Mouse (Mus musculus) limb, embryonic 13.5 days (tissue): ENCODE measurements around the gene Txndc15. TPM values are rescaled to one million over a fixed set of nuclear protein-coding genes. Genes with fewer than 3 reads are reported as not detected.
"Not testable (repeated sequence)": the region's sequence is repeated elsewhere in the genome, so short reads cannot be mapped to it uniquely, and the experiment has no call there.

Experiments
- ATAC-seq: fragments of 200-750 bp; cut with Nextera tagmentation; 2 replicates; pipeline ENCODE4 v1.8.0; 2017; ENCODE audit warnings: low read depth, moderate number of reproducible peaks, moderate TSS enrichment; ENCODE audit not compliant: low FRiP score
- H3K27ac ChIP-seq: fragments of 300-500 bp; sonication (generic); 2 replicates; pipeline ENCODE4 v1.5.1; 2015; ENCODE audit warnings: inconsistent platforms, mild to moderate bottlenecking, moderate library complexity
- H3K27me3 ChIP-seq: fragments of 300-500 bp; sonication (generic); 2 replicates; pipeline ENCODE4 v1.6.1; 2015; ENCODE audit warnings: mild to moderate bottlenecking, inconsistent platforms
- H3K36me3 ChIP-seq: fragments of 300-500 bp; sonication (generic); 2 replicates; pipeline ENCODE4 v1.6.1; 2015; ENCODE audit warnings: inconsistent platforms, mild to moderate bottlenecking, moderate library complexity
- H3K4me1 ChIP-seq: fragments of 300-500 bp; sonication (generic); 2 replicates; pipeline ENCODE4 v1.6.1; 2015; ENCODE audit warnings: inconsistent platforms
- H3K4me2 ChIP-seq: fragments of 300-500 bp; sonication (generic); replicated peaks from 2 replicates; pipeline ENCODE4 v1.6.1; 2015; ENCODE audit warnings: inconsistent platforms, mild to moderate bottlenecking, moderate library complexity
- H3K4me3 ChIP-seq: fragments of 300-500 bp; sonication (generic); 2 replicates; pipeline ENCODE4 v1.5.1; 2015; ENCODE audit warnings: moderate library complexity, mild to moderate bottlenecking, inconsistent platforms
- H3K9ac ChIP-seq: fragments of 300-500 bp; sonication (generic); 2 replicates; pipeline ENCODE4 v1.6.1; 2015; ENCODE audit warnings: mild to moderate bottlenecking, inconsistent platforms
- H3K9me3 ChIP-seq: fragments of 300-500 bp; sonication (generic); 2 replicates; pipeline ENCODE4 v1.6.1; 2016; ENCODE audit warnings: inconsistent platforms
- WGBS: fragments of 180-500 bp; shearing (Covaris S2); methylation state at CpG from one replicate; pipeline ENCODE4 v1.1.7; 2015; 5-methylcytosine and 5-hydroxymethylcytosine counted together
- polyA plus RNA-seq: library from polyadenylated mRNA; unstranded; fragments of >200 nt; fragmentation: Nextera tagmentation; extraction: Ambion mirVana; gene quantifications from 2 replicates; pipeline ENCODE4 v1.2.1, GENCODE M21; 2015

The Txndc15 gene
- polyA plus RNA-seq, 1 experiment from 2014 or later: 113 TPM

DNA sequence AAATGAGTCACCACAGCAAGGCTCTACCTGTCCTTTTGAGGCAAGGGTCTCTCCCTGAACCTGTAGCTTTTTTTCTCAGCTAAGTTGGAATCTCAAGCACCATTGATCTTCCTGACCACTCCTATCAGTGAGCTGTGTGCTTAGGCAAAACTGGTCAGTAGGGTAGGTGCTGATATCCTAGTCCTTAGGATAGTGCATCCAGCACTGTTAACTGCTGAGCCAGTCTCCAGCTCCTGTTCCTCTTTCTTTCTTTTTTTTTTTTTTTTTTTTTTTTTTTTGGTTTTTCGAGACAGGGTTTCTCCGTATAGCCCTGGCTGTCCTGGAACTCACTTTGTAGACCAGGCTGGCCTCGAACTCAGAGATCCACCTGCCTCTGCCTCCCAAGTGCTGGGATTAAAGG is 18.5 kb upstream of the Txndc15 start:
- not testable (repeated sequence) for H3K27ac ChIP-seq, ATAC-seq, H3K27me3 ChIP-seq, H3K4me3 ChIP-seq, H3K9me3 ChIP-seq, H3K4me2 ChIP-seq, H3K9ac ChIP-seq
- Histone ChIP-seq H3K4me1 (peaks cover 19% of the 10 kb centered on the region), H3K36me3 (peaks cover 35% of the 10 kb centered on the region)
- WGBS: 100% methylated on average over 1 of the region's 3 CpGs

DNA sequence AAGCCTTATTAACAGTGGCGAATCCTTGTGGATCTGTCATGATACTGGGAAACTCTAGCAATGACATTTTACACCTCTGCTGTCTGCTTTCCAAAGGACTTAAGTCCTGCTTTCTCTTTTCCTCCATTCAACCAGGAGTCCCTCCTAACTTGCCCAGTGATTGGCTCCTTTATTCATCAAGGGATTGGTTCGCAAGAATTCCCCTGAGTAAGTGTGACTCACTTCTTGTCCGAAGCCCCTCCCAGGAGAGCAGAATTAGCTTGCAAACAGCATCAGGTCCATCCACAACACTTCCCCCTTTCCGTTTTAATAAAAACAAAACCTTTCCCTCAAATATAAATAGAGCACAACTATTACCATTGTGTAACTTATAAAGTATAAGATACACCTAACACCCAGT is 10.1 kb upstream of the Txndc15 start:
- Histone ChIP-seq H3K9ac (no peak overlapping the region), H3K4me3 (no peak overlapping the region), H3K4me2 (no peak overlapping the region), H3K27ac (no peak overlapping the region), H3K36me3 (peaks cover 54% of the 10 kb centered on the region), H3K9me3 (0 out of 2 replicates have a peak, but pooled peaks cover 6% of the 10 kb centered on the region), H3K4me1 (peaks cover 6% of the 10 kb centered on the region), H3K27me3 (no peaks in the 10 kb centered on the region)
- ATAC-seq: no peak
- 92% methylated on average over 4 of the region's 4 CpGs for WGBS

DNA sequence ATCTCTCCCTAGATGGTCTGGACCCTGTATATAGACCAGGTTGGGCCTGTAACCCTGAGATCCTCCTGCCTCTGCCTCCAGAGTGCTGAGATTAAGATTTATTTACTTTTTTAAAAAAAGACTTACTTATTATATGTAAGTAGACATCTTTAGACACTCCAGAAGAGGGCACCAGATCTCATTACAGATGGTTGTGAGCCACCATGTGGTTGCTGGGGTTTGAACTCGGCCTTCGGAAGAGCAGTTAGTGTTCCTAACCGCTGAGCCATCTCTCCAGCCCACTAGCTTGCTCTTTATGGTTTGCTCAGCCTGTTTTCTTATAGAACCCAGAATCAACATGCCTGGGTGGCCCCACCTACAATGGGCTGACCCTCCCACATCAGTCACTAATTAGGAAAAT is 1.6 kb upstream of the Txndc15 start:
- ATAC-seq: no peak
- H3K27me3 ChIP-seq: no peaks in the 10 kb centered on the region
- H3K4me3 ChIP-seq: no peak overlapping the region
- no peak overlapping the region for H3K9ac ChIP-seq
- H3K4me2 ChIP-seq: no peak overlapping the region
- peaks cover 35% of the 10 kb centered on the region for H3K4me1 ChIP-seq
- no peak overlapping the region for H3K27ac ChIP-seq
- WGBS: 94% methylated on average over 3 of the region's 3 CpGs
- H3K36me3 ChIP-seq: peaks cover 3% of the 10 kb centered on the region
- H3K9me3 ChIP-seq: no peaks in the 10 kb centered on the region

DNA sequence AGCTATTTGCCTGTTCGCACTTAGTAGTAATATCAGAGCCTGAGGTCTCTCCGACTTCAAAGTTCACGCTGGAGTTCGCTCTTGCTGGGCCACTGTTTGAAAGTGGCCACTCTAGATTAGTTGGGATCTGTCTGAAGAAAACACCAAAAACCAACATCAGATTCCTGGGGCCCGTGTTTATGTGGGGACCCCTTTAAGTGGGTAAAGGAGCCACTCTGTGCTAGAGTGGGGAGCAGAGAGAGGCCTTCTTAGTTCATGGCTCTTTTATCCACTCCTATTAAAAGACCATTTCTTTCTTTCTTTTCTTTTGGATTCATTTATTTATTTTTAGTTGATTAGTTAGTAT is 690 bp downstream of the Txndc15 start:
- peaks cover 20% of the 10 kb centered on the region for H3K4me1 ChIP-seq

DNA sequence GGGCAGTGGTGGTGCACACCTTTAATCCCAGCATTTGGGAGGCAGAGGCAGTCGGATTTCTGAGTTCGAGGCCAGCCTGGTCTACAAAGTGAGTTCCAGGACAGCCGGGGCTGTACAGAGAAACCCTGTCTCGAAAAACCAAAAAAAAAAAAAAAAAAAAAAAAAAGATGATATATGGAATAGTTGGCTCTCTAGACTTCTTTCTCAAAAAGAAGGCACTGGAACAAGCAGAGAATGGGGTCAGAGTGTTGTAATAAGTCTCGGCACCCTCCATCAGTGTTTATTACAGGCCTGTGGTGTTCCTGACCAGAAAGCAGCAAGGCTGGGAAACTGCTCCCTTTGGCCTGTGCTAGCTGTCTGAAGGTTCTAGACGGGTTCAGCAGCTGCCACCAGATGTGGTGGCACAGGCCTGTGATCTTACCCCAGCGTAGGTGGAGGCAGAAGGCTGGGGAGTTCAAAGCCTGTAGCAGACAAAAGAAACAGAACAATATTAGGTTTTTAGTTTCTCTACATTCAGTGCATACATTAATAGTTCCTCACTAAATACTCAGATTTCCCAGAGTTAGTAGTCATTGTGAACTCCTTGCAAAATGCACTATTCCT is 1.6 kb downstream of the Txndc15 start:
- Histone ChIP-seq H3K27me3 (no peaks in the 10 kb centered on the region), H3K27ac (no peak overlapping the region), H3K9ac (no peak overlapping the region; the same call in 1 of the 2 replicates), H3K4me3 (peak overlapping the region; percentile 94), H3K9me3 (no peaks in the 10 kb centered on the region), H3K4me1 (peaks cover 17% of the 10 kb centered on the region), H3K36me3 (peaks cover 34% of the 10 kb centered on the region), H3K4me2 (peak overlapping the region; percentile 66)
- no peak for ATAC-seq
- WGBS: 73% methylated on average over 7 of the region's 7 CpGs

More for the DNA sequence above, 690 bp downstream of the Txndc15 start:
- peaks cover 26% of the 10 kb centered on the region for H3K36me3 ChIP-seq
- 4% methylated on average over 5 of the region's 5 CpGs for WGBS
- H3K4me3 ChIP-seq: peak overlapping the region; percentile 94
- H3K27ac ChIP-seq: peak overlapping the region; percentile 88
- peak overlapping the region; percentile 66 for H3K4me2 ChIP-seq
- peak overlapping the region; percentile 96 for H3K9ac ChIP-seq
- no peak for ATAC-seq
- H3K27me3 ChIP-seq: no peaks in the 10 kb centered on the region
- H3K9me3 ChIP-seq: no peaks in the 10 kb centered on the region

DNA sequence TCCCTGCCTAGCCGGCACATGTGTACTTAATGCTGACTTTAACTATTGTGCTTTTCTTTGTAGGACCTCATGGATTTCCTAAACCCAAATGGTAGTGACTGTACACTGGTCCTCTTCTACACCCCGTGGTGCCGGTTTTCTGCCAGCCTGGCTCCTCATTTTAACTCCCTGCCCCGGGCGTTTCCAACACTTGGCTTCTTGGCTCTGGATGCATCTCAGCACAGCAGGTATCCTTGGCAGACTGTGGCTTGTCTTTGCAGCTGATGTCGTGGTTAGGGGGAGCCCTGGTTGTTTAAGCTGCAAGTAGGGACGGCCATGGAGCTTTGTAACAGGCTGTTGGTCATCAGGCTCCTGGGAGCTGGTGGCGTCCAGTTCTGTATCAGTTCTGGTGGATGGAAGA is 7.1 kb downstream of the Txndc15 start:
- ATAC-seq: no peak
- no peak overlapping the region for H3K9ac ChIP-seq
- peaks cover 5% of the 10 kb centered on the region; the same call in 1 of the 2 replicates for H3K4me1 ChIP-seq
- no peaks in the 10 kb centered on the region for H3K27me3 ChIP-seq
- 79% methylated on average over 8 of the region's 8 CpGs for WGBS
- no peak overlapping the region for H3K4me3 ChIP-seq
- H3K9me3 ChIP-seq: no peaks in the 10 kb centered on the region
- H3K36me3 ChIP-seq: peaks cover 86% of the 10 kb centered on the region
- H3K27ac ChIP-seq: no peak overlapping the region
- H3K4me2 ChIP-seq: no peak overlapping the region

DNA sequence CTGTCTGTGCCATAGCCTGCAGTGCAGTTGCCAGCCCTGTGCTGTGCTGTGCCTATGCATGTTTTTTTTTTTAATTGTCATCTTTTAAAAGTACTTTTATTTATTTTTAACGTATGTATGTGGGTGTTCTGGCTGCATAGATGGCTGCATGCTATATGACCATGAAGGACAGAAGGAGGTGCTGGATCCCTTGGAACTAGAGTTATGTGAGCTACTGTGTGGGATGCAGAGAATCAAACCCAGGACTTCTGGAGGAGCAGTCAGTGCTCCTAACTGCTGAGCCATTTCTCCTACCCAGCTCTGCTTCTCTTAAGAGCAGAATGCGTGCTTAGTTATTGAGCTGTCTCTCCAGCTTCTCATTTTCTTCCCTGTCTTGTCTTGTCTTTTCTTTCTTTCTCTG is 7.5 kb downstream of the Txndc15 start:
- H3K27ac ChIP-seq: no peak overlapping the region
- H3K9me3 ChIP-seq: no peaks in the 10 kb centered on the region
- no peak for ATAC-seq
- no peaks in the 10 kb centered on the region for H3K27me3 ChIP-seq
- WGBS: 85% methylated on average over 2 of the region's 2 CpGs
- H3K36me3 ChIP-seq: peaks cover 86% of the 10 kb centered on the region
- H3K9ac ChIP-seq: no peak overlapping the region
- H3K4me1 ChIP-seq: 0 out of 2 replicates have a peak, but pooled peaks cover under 1% of the 10 kb centered on the region
- H3K4me2 ChIP-seq: no peak overlapping the region
- no peak overlapping the region for H3K4me3 ChIP-seq

DNA sequence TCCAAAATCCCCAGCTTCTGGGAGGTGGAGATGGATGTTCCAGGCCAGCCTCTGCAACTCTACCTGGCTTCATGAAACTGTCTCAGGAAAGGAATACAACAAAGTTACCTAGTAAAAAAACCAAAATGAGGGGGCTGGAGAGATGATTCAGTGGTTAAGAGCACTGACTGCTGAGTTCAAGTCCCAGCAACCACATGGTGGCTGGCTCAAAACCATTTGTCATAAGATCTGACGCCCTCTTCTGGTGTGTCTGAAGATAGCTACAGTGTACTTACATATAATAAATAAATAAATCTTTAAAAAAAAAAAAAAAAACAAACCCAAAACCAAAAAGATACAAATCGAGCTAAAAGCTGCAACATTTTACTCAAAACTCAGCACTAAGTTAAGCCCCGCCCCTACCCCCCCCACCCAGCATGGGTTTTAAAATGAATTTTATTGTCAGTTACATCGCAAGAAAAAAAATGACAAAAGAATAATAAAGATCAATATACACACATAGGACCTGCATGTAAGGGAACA is 12.2 kb downstream of the Txndc15 start:
- WGBS: 4% methylated on average over 4 of the region's 4 CpGs
- no peak for ATAC-seq

DNA sequence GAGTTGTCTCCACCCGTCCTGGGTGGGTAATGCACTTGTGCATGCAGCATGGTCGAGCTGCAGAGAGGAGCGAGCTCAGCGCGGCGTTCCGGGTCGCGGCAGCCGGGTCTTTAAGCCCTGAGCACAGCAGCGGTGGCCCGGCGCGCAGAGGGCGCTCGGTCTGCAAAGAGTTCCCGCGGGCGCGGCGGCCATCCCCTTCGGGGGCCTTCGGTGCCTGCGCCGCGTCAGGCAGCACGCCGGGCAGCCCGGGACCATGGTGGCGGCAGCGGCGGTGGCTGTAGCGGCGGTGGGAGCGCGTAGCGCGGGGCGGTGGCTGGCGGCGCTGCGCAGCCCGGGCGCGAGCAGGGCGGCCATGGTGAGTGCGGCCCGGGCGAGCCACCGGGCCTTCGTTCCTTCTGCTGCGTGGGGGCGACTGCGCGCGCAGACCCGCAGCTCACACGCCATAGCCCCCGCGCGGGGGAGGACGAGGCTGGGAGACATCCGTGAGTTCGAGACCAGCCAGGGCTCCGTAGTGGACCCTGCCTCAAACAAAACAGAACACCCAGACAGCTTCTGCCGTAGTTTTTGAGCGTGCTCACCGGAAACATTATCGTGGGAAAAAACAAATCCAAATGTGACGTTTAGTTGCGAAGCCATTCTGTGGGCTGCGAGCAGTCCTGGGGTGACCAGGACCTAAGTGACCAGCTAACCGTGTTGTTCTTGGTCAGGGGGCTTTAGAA is 12.8 kb downstream of the Txndc15 start, which contains the start of gene Pcbd2:
TSS of gene Pcbd2 (plus strand) at position 249 of the 719 bp plus-strand sequence.
- Histone ChIP-seq H3K27ac (peak within 1 kb of the TSS; percentile 98), H3K4me3 (peak within 1 kb of the TSS; percentile 59), H3K27me3 (no peaks in the 10 kb centered on the region), H3K4me2 (peak within 1 kb of the TSS; percentile 67), H3K9me3 (no peaks in the 10 kb centered on the region), H3K36me3 (peaks cover 40% of the 10 kb centered on the region), H3K4me1 (no peaks in the 10 kb centered on the region), H3K9ac (peak within 1 kb of the TSS; percentile 80)
- under 1% methylated on average over 73 of the region's 73 CpGs for WGBS
- peak; percentile 89 for ATAC-seq

More for the DNA sequence above, 12.2 kb downstream of the Txndc15 start:
- peaks cover 45% of the 10 kb centered on the region for H3K36me3 ChIP-seq
- no peaks in the 10 kb centered on the region for H3K27me3 ChIP-seq
- H3K9me3 ChIP-seq: no peaks in the 10 kb centered on the region
- peak overlapping the region; percentile 98 for H3K27ac ChIP-seq
- peak overlapping the region; percentile 80 for H3K9ac ChIP-seq
- peak overlapping the region; percentile 59 for H3K4me3 ChIP-seq
- H3K4me1 ChIP-seq: no peaks in the 10 kb centered on the region
- H3K4me2 ChIP-seq: peak overlapping the region; percentile 67

DNA sequence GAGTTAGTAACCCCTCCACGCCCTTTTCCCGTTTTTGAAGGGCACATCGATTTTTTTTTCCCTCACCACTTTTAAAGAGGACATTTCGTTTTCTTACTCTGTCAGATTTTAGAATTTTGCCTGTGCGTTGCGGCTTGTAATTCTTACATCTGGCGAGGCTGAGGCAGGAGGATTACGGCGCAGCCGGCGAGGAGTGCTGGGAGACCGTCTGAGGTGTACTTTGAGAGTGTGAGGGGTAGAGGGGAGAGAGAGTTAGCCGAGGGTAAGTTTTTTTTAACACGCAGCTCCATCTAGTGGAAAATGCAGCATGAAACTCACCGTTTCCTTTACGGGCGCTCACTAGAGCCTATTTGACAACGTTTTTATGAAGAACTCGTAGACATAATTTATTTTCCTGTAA is 13.4 kb downstream of the Txndc15 start:
- peak overlapping the region; percentile 67 for H3K4me2 ChIP-seq
- H3K27me3 ChIP-seq: no peaks in the 10 kb centered on the region
- ATAC-seq: peak; percentile 80
- WGBS: 4% methylated on average over 19 of the region's 19 CpGs
- peak overlapping the region; percentile 59 for H3K4me3 ChIP-seq
- H3K36me3 ChIP-seq: peaks cover 36% of the 10 kb centered on the region
- peak overlapping the region; percentile 80 for H3K9ac ChIP-seq
- peak overlapping the region; percentile 98 for H3K27ac ChIP-seq
- H3K9me3 ChIP-seq: no peaks in the 10 kb centered on the region
- H3K4me1 ChIP-seq: no peaks in the 10 kb centered on the region

DNA sequence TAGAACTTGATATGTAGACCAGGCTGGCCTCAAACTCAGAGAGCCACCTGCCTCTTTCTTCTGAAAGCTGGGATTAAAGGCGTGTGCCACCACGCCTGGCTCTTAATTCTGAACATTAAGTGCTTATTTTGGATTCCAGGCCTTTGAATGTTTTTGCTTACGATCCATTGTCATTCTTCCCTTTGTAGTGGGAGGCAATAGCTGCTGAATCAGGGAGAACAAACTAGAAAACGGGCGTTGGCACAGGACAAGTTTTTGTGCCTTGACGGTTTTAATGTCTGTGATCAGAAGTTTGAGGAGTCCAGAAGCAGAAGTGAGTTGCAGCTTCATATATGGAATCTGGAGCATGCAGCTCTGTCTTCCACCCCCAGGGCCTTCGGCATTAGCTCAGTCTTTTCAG is 16.3 kb downstream of the Txndc15 start:
- Histone ChIP-seq H3K4me2 (no peak overlapping the region), H3K4me1 (peaks cover 15% of the 10 kb centered on the region), H3K36me3 (peaks cover 7% of the 10 kb centered on the region), H3K9me3 (no peaks in the 10 kb centered on the region), H3K27ac (no peak overlapping the region), H3K9ac (no peak overlapping the region), H3K27me3 (no peaks in the 10 kb centered on the region), H3K4me3 (no peak overlapping the region)
- no peak for ATAC-seq
- 88% methylated on average over 7 of the region's 7 CpGs for WGBS

DNA sequence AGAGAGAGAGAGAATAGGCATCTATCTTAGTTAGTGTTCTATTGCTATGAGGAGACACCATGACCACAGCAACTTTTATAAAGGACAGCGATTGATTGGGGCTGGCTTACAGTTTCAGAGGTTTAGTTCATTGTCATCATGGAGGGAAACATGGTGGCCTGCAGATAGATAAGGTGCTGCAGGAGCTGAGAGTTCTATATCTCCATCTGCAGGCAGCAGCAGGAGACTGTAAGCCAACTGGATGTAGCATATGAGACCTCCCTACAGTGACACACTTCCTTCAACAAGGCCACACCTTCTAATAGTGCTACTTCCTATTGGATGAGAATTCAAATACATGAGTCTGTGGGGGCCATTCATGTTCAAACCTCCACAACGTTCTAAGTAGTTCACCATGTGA is 17.7 kb downstream of the Txndc15 start:
- Histone ChIP-seq H3K4me2 (no peak overlapping the region), H3K27ac (no peak overlapping the region), H3K36me3 (no peaks in the 10 kb centered on the region), H3K4me3 (no peak overlapping the region), H3K4me1 (peaks cover 15% of the 10 kb centered on the region), H3K9me3 (no peaks in the 10 kb centered on the region), H3K27me3 (no peaks in the 10 kb centered on the region), H3K9ac (no peak overlapping the region)
- no peak for ATAC-seq
- WGBS: 72% methylated on average over 2 of the region's 2 CpGs
